Mouse (Mus musculus) midbrain, embryonic 13.5 days (tissue): ENCODE measurements around the gene 1110059E24Rik. TPM values are rescaled to one million over a fixed set of nuclear protein-coding genes. Genes with fewer than 3 reads are reported as not detected.

Experiments used
- ATAC-seq: fragments of 200-750 bp; cut with Nextera tagmentation; 2 replicates; pipeline ENCODE4 v1.8.0; 2017; ENCODE audit warnings: mild to moderate bottlenecking, moderate TSS enrichment, moderate library complexity
- H3K27ac ChIP-seq: fragments of 300-500 bp; sonication (generic); 2 replicates; pipeline ENCODE4 v1.5.1; 2015; ENCODE audit warnings: inconsistent platforms, mild to moderate bottlenecking, moderate library complexity
- H3K27me3 ChIP-seq: fragments of 300-500 bp; sonication (generic); 2 replicates; pipeline ENCODE4 v1.6.1; 2015; ENCODE audit warnings: mild to moderate bottlenecking, inconsistent platforms
- H3K36me3 ChIP-seq: fragments of 300-500 bp; sonication (generic); 2 replicates; pipeline ENCODE4 v1.6.1; 2015; ENCODE audit warnings: mild to moderate bottlenecking, inconsistent platforms
- H3K4me1 ChIP-seq: fragments of 300-500 bp; sonication (generic); replicated peaks from 2 replicates; pipeline ENCODE4 v1.6.1; 2015; ENCODE audit warnings: inconsistent platforms
- H3K4me2 ChIP-seq: fragments of 300-500 bp; sonication (generic); replicated peaks from 2 replicates; pipeline ENCODE4 v1.6.1; 2015; ENCODE audit warnings: moderate library complexity, mild to moderate bottlenecking, inconsistent platforms
- H3K4me3 ChIP-seq: fragments of 300-500 bp; sonication (generic); replicated peaks from 2 replicates; pipeline ENCODE4 v1.5.1; 2015; ENCODE audit warnings: mild to moderate bottlenecking, inconsistent platforms
- H3K9ac ChIP-seq: fragments of 300-500 bp; sonication (generic); replicated peaks from 2 replicates; pipeline ENCODE4 v1.6.1; 2015; ENCODE audit warnings: mild to moderate bottlenecking, inconsistent platforms
- H3K9me3 ChIP-seq: fragments of 300-500 bp; sonication (generic); 2 replicates; pipeline ENCODE4 v1.6.1; 2016; ENCODE audit warnings: mild to moderate bottlenecking, inconsistent platforms
- WGBS: fragments of 180-500 bp; shearing (Covaris S2); methylation state at CpG from one replicate; pipeline ENCODE4 v1.1.7; 2015; 5-methylcytosine and 5-hydroxymethylcytosine counted together
- polyA plus RNA-seq: library from polyadenylated mRNA; unstranded; fragments of >200 nt; fragmentation: Nextera tagmentation; extraction: Ambion mirVana; gene quantifications from 2 replicates; pipeline ENCODE4 v1.2.1, GENCODE M21; 2015

The 1110059E24Rik gene
- polyA plus RNA-seq, 1 experiment from 2014 or later, result 68.6 TPM

GRCm38 (mm10) chr19:21566484-21566883 lies 86.3 kb downstream of the 1110059E24Rik start:
- no peak overlapping the region for H3K4me2 ChIP-seq
- no peaks in the 10 kb centered on the region for H3K9me3 ChIP-seq
- H3K27me3 ChIP-seq, result no peaks in the 10 kb centered on the region
- peaks cover 7% of the 10 kb centered on the region; the same call in 1 of the 2 replicates for H3K4me1 ChIP-seq
- no peak overlapping the region for H3K9ac ChIP-seq
- ATAC-seq, result no peak
- 91% methylated on average over 5 of the region's 5 CpGs for WGBS
- H3K36me3 ChIP-seq, result no peaks in the 10 kb centered on the region
- no peak overlapping the region for H3K27ac ChIP-seq
- H3K4me3 ChIP-seq, result no peak overlapping the region

GRCm38 (mm10) chr19:21564461-21564797 lies 88.3 kb downstream of the 1110059E24Rik start:
- Histone ChIP-seq H3K36me3 (no peaks in the 10 kb centered on the region), H3K27ac (no peak overlapping the region), H3K9ac (no peak overlapping the region), H3K4me3 (no peak overlapping the region), H3K4me1 (peaks cover 8% of the 10 kb centered on the region), H3K4me2 (no peak overlapping the region), H3K9me3 (no peaks in the 10 kb centered on the region), H3K27me3 (no peaks in the 10 kb centered on the region)
- ATAC-seq, result peak; percentile 65; the same call in 1 of the 2 replicates
- 0% methylated on average over 1 of the region's 1 CpGs for WGBS

- H3K4me3 ChIP-seq, result no peak overlapping the region
- 26% methylated on average over 11 of the region's 11 CpGs for WGBS
- peak; percentile 88 for ATAC-seq
- H3K9me3 ChIP-seq, result no peaks in the 10 kb centered on the region
- H3K36me3 ChIP-seq, result no peaks in the 10 kb centered on the region
- H3K4me2 ChIP-seq, result no peak overlapping the region
- no peak overlapping the region for H3K27ac ChIP-seq
- H3K27me3 ChIP-seq, result no peaks in the 10 kb centered on the region
- H3K4me1 ChIP-seq, result peaks cover 11% of the 10 kb centered on the region
- H3K9ac ChIP-seq, result no peak overlapping the region
Measured at GRCm38 (mm10) chr19:21563789-21564460, 88.9 kb downstream of the 1110059E24Rik start.

- 88% methylated on average over 3 of the region's 3 CpGs for WGBS
- H3K9me3 ChIP-seq, result no peaks in the 10 kb centered on the region
- ATAC-seq, result no peak
Measured at GRCm38 (mm10) chr19:21562996-21563395, 89.8 kb downstream of the 1110059E24Rik start.

GRCm38 (mm10) chr19:21552801-21553200 lies 100.0 kb downstream of the 1110059E24Rik start:
- Histone ChIP-seq H3K4me1 (no peaks in the 10 kb centered on the region), H3K4me2 (no peak overlapping the region), H3K27ac (no peak overlapping the region), H3K9me3 (no peaks in the 10 kb centered on the region), H3K36me3 (no peaks in the 10 kb centered on the region), H3K27me3 (no peaks in the 10 kb centered on the region), H3K4me3 (no peak overlapping the region), H3K9ac (no peak overlapping the region)
- WGBS, result 78% methylated on average over 9 of the region's 9 CpGs
- ATAC-seq, result no peak

More at GRCm38 (mm10) chr19:21562996-21563395, 89.8 kb downstream of the 1110059E24Rik start:
- H3K36me3 ChIP-seq, result no peaks in the 10 kb centered on the region
- no peaks in the 10 kb centered on the region for H3K27me3 ChIP-seq
- H3K9ac ChIP-seq, result no peak overlapping the region
- peaks cover 11% of the 10 kb centered on the region for H3K4me1 ChIP-seq
- H3K4me3 ChIP-seq, result no peak overlapping the region
- no peak overlapping the region for H3K4me2 ChIP-seq
- H3K27ac ChIP-seq, result no peak overlapping the region

GRCm38 (mm10) chr19:21551921-21552536 lies 100.7 kb downstream of the 1110059E24Rik start:
- Histone ChIP-seq H3K36me3 (no peaks in the 10 kb centered on the region), H3K27me3 (no peaks in the 10 kb centered on the region), H3K4me1 (no peaks in the 10 kb centered on the region), H3K27ac (no peak overlapping the region), H3K4me2 (no peak overlapping the region), H3K9me3 (no peaks in the 10 kb centered on the region), H3K9ac (no peak overlapping the region), H3K4me3 (no peak overlapping the region)
- ATAC-seq, result no peak
- WGBS, result 79% methylated on average over 4 of the region's 5 CpGs

- no peak overlapping the region for H3K27ac ChIP-seq
- ATAC-seq, result no peak
- no peak overlapping the region for H3K4me2 ChIP-seq
- no peak overlapping the region for H3K9ac ChIP-seq
- no peaks in the 10 kb centered on the region for H3K4me1 ChIP-seq
- no peaks in the 10 kb centered on the region for H3K36me3 ChIP-seq
- H3K4me3 ChIP-seq, result no peak overlapping the region
- WGBS, result 90% methylated on average over 3 of the region's 3 CpGs
- no peaks in the 10 kb centered on the region for H3K27me3 ChIP-seq
- no peaks in the 10 kb centered on the region for H3K9me3 ChIP-seq
Measured at GRCm38 (mm10) chr19:21549713-21550112, 103.1 kb downstream of the 1110059E24Rik start.

GRCm38 (mm10) chr19:21548947-21549346 lies 103.8 kb downstream of the 1110059E24Rik start:
- Histone ChIP-seq H3K4me2 (no peak overlapping the region), H3K9ac (no peak overlapping the region)
- WGBS, result 90% methylated on average over 3 of the region's 3 CpGs

GRCm38 (mm10) chr19:21537125-21537524 lies 115.7 kb downstream of the 1110059E24Rik start:
- H3K36me3 ChIP-seq, result no peaks in the 10 kb centered on the region
- no peaks in the 10 kb centered on the region for H3K27me3 ChIP-seq
- no peaks in the 10 kb centered on the region for H3K4me1 ChIP-seq
- no peak for ATAC-seq
- no peak overlapping the region for H3K4me3 ChIP-seq
- no peak overlapping the region for H3K4me2 ChIP-seq
- H3K9ac ChIP-seq, result no peak overlapping the region
- no peaks in the 10 kb centered on the region for H3K9me3 ChIP-seq
- 86% methylated on average over 3 of the region's 3 CpGs for WGBS
- H3K27ac ChIP-seq, result no peak overlapping the region

More at GRCm38 (mm10) chr19:21548947-21549346, 103.8 kb downstream of the 1110059E24Rik start:
- H3K4me3 ChIP-seq, result no peak overlapping the region
- no peak overlapping the region for H3K27ac ChIP-seq
- H3K27me3 ChIP-seq, result no peaks in the 10 kb centered on the region
- no peaks in the 10 kb centered on the region for H3K9me3 ChIP-seq
- H3K4me1 ChIP-seq, result no peaks in the 10 kb centered on the region
- H3K36me3 ChIP-seq, result no peaks in the 10 kb centered on the region
- ATAC-seq, result no peak

Other genes with a start within 250 kb of the 1110059E24Rik start
- gene Gda, start 179.5 kb downstream of the 1110059E24Rik start, polyA plus RNA-seq, result 0.08 and 0.15 TPM in 2 replicates
- gene Abhd17b, start 209 bp upstream of the 1110059E24Rik start, polyA plus RNA-seq, result 38.3 and 40.1 TPM in 2 replicates
- 73.8 and 76.2 TPM in 2 replicates for gene Cemip2, start 125.4 kb upstream of the 1110059E24Rik start, polyA plus RNA-seq